Mouse (Mus musculus): Measurements from ENCODE around the gene Zfp672. TPM values are rescaled to one million over a fixed set of nuclear protein-coding genes. Genes with fewer than 3 reads are reported as not detected.
A peak's percentile ranks its signal among the peaks of the same experiment; 100 is the strongest.
"Not testable (repeated sequence)": the region's sequence is repeated elsewhere in the genome, so short reads cannot be mapped to it uniquely, and the experiment has no call there.

The Zfp672 gene
- 42.3 TPM in 2 replicates for polyA plus RNA-seq (2014; fragmentation: Nextera tagmentation; extraction: Ambion mirVana)

DNA sequence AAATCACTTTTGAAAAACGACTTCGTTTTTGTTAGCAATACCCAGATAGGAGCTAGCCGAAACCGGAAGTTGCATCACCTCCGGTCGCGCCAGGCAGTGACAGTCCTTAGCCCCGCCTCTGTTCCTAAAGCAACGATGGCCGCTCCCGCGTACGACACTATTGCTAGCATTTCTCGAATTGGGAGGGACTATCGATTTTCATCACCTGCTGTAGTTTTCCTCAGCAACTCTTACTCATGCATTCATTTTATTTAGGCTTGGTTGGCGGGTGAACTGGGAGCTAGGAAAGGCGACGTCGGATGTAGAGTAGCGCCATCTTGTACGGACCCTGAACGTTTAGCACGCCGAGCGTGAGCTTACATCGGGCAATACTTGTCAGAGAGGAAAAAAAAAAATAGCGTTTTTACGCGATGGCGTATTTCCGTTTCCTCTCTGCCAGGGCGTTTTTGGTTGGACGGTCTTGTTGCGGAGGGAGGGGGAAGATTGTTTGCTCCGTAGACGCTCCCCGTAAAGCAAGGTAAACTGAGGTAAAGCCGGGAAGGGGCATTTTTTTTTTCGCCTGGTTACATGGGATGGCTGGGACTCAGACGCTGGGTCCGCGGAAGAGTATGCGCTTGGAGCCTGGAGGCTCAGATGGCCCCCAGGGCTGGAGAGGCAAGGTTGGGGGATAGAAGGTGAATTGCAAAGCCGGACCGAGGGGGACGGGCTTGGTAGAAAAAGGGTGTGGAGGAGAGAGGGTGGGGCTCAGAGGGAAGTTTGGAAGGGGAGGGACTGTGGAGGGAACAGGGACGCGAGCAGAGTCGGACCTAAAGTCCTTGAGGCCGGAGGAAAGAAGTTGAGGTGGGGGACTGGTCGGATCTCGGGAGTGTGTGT is at the start of gene Zfp672, which contains the start of gene Sh3bp5l:
TSS of gene Zfp672 (minus strand) at position 64 of the 873 bp plus-strand sequence.
TSS of gene Sh3bp5l (plus strand) at position 449 of the 873 bp plus-strand sequence.
- Histone ChIP-seq H3K27ac (replicated peaks; ENCODE audit: low read depth, low read length) (peak within 1 kb of the TSS; percentile 84), H3K9me3 (ENCODE audit: control insufficient read depth, low read length) (0 out of 2 replicates have a peak, but pooled peaks cover 3% of the 10 kb centered on the region), H3K4me1 (ENCODE audit: control insufficient read depth, insufficient read depth, low read length) (peaks cover 16% of the 10 kb centered on the region), H3K27me3 (replicated peaks; ENCODE audit: control insufficient read depth, insufficient read depth, low read length) (no peaks in the 10 kb centered on the region), H3K9ac (ENCODE audit: low read depth, low read length) (peak within 1 kb of the TSS; percentile 89), H3K4me3 (ENCODE audit: low read depth, low read length) (peak within 1 kb of the TSS; percentile 87), H3K4me2 (ENCODE audit: low read depth, low read length) (peak within 1 kb of the TSS; percentile 97), H3K36me3 (ENCODE audit: control insufficient read depth, insufficient read depth, low read length) (peaks cover 26% of the 10 kb centered on the region)
- DNase-seq (ENCODE audit: low spot score) (peak; percentile 98), ATAC-seq (ENCODE audit: low read depth) (peak; percentile 96)
- WGBS, result under 1% methylated on average over 52 of the region's 52 CpGs

DNA sequence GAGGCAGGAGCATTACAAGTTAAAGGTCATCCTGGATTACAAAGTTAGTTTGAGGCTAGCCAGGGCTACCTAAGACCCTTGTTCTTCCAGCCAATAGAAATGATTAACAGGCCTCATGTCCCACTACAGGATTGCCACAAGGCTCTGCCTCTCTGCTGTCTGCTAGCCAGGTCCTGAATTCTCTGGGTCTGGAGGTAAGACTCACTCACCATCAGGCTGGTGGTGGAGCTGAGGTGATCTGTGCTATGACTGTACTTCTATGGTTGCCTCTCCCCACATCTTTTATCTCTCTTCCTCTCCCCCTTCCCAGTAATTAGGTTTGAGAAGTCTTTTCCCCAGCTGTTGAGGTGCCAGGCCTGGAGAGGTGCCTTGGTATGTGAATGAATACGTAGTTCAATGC is 49.4 kb upstream of the Zfp672 start:
- no peaks in the 10 kb centered on the region for H3K27me3 ChIP-seq (replicated peaks; ENCODE audit: control insufficient read depth, insufficient read depth, low read length)
- no peak overlapping the region for H3K9ac ChIP-seq (ENCODE audit: low read depth, low read length)
- DNase-seq (ENCODE audit: low spot score) (no peak), ATAC-seq (ENCODE audit: low read depth) (no peak)
- H3K4me1 ChIP-seq (ENCODE audit: control insufficient read depth, insufficient read depth, low read length), result no peaks in the 10 kb centered on the region
- no peak overlapping the region for H3K4me3 ChIP-seq (ENCODE audit: low read depth, low read length)
- H3K9me3 ChIP-seq (ENCODE audit: control insufficient read depth, low read length), result no peaks in the 10 kb centered on the region
- no peak overlapping the region for H3K4me2 ChIP-seq (ENCODE audit: low read depth, low read length)
- 90% methylated on average over 1 of the region's 1 CpGs for WGBS
- H3K36me3 ChIP-seq (ENCODE audit: control insufficient read depth, insufficient read depth, low read length), result no peaks in the 10 kb centered on the region
- no peak overlapping the region for H3K27ac ChIP-seq (replicated peaks; ENCODE audit: low read depth, low read length)

DNA sequence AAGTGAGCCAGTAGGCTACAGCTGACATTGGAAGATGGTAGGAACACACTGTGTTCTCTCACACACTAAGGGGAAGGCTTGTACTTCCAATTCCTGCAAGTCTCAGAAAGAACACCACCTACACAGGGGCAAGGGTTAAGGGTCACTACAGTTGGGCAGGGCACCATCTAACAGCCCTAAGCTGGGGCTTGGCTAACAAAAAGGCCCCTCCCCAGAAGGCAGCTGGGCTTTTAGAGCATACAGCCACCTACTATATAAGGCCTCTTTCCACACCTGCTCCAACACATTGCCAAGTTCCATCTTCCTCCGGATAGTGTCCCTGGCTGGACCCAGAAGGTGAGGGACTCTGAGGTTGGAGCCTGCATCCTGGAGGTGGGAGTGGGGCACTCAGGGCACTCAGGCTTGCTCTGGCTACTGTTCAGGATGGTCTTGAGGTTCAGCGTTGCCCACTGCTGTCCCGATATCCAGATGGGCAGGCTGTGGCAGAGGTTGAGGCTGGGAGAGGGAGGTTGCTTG is 48.7 kb upstream of the Zfp672 start, which contains the start of gene Lypd8:
TSS of gene Lypd8 (plus strand) at position 281 of the 516 bp plus-strand sequence.
- Histone ChIP-seq H3K4me2 (ENCODE audit: low read depth, low read length) (no peak within 1 kb of the TSS), H3K9ac (ENCODE audit: low read depth, low read length) (no peak within 1 kb of the TSS), H3K9me3 (ENCODE audit: control insufficient read depth, low read length) (no peaks in the 10 kb centered on the region), H3K36me3 (ENCODE audit: control insufficient read depth, insufficient read depth, low read length) (no peaks in the 10 kb centered on the region), H3K4me1 (ENCODE audit: control insufficient read depth, insufficient read depth, low read length) (no peaks in the 10 kb centered on the region), H3K27ac (replicated peaks; ENCODE audit: low read depth, low read length) (no peak within 1 kb of the TSS), H3K4me3 (ENCODE audit: low read depth, low read length) (no peak within 1 kb of the TSS), H3K27me3 (replicated peaks; ENCODE audit: control insufficient read depth, insufficient read depth, low read length) (no peaks in the 10 kb centered on the region)
- 81% methylated on average over 3 of the region's 3 CpGs for WGBS
- DNase-seq (ENCODE audit: low spot score) (no peak), ATAC-seq (ENCODE audit: low read depth) (no peak)

DNA sequence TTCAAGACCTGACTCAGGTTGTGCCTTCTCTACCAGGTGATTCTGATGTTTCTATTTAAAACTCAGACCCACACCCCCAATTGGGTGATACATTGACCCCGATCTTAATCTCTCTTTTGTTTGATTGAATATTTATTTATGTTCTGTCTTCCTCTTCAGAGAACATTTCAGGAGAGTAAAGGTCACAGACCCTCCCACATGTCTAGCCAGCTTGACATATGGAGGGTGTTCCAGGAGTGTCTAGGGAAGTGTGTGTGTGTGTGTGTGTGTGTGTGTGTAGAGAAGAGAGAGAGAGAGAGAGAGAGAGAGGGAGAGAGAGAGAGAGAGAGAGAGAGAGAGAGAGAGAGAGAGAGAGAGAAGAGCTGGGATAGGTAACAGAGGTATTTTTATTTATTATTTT is 47.5 kb upstream of the Zfp672 start:
- ATAC-seq (ENCODE audit: low read depth), result no peak
- no peak for DNase-seq (ENCODE audit: low spot score)
- Histone ChIP-seq H3K9me3 (ENCODE audit: control insufficient read depth, low read length) (no peaks in the 10 kb centered on the region), H3K4me3 (ENCODE audit: low read depth, low read length) (no peak overlapping the region), H3K4me2 (ENCODE audit: low read depth, low read length) (no peak overlapping the region), H3K36me3 (ENCODE audit: control insufficient read depth, insufficient read depth, low read length) (no peaks in the 10 kb centered on the region), H3K4me1 (ENCODE audit: control insufficient read depth, insufficient read depth, low read length) (no peaks in the 10 kb centered on the region), H3K27ac (replicated peaks; ENCODE audit: low read depth, low read length) (no peak overlapping the region), H3K9ac (ENCODE audit: low read depth, low read length) (no peak overlapping the region), H3K27me3 (replicated peaks; ENCODE audit: control insufficient read depth, insufficient read depth, low read length) (no peaks in the 10 kb centered on the region)
- 70% methylated on average over 1 of the region's 1 CpGs for WGBS

DNA sequence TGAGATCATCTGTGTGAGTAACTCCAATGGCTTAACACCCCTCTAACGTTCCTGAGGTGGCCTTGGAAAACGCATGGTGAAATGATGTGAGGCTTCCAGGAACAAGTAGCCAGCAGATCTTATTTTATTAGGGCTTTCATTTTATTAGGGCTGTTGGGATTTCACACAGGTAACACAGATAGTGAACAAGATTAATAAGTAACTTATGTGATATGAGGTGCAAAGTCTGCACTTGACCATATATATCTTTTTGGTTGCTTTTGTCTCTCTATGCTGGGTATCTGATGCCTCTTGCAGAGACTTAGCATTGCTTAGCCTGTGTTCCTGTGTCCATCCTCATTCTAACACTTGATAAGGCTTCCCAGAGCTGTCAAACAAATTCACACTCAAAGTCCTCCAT is 47.1 kb upstream of the Zfp672 start:
- H3K4me3 ChIP-seq (ENCODE audit: low read depth, low read length), result no peak overlapping the region
- H3K4me2 ChIP-seq (ENCODE audit: low read depth, low read length), result no peak overlapping the region
- H3K9ac ChIP-seq (ENCODE audit: low read depth, low read length), result no peak overlapping the region
- ATAC-seq (ENCODE audit: low read depth) (no peak), DNase-seq (ENCODE audit: low spot score) (no peak)
- H3K9me3 ChIP-seq (ENCODE audit: control insufficient read depth, low read length), result no peaks in the 10 kb centered on the region
- no peaks in the 10 kb centered on the region for H3K27me3 ChIP-seq (replicated peaks; ENCODE audit: control insufficient read depth, insufficient read depth, low read length)
- no peak overlapping the region for H3K27ac ChIP-seq (replicated peaks; ENCODE audit: low read depth, low read length)
- no peaks in the 10 kb centered on the region for H3K4me1 ChIP-seq (ENCODE audit: control insufficient read depth, insufficient read depth, low read length)
- 83% methylated on average over 2 of the region's 2 CpGs for WGBS
- H3K36me3 ChIP-seq (ENCODE audit: control insufficient read depth, insufficient read depth, low read length), result no peaks in the 10 kb centered on the region

DNA sequence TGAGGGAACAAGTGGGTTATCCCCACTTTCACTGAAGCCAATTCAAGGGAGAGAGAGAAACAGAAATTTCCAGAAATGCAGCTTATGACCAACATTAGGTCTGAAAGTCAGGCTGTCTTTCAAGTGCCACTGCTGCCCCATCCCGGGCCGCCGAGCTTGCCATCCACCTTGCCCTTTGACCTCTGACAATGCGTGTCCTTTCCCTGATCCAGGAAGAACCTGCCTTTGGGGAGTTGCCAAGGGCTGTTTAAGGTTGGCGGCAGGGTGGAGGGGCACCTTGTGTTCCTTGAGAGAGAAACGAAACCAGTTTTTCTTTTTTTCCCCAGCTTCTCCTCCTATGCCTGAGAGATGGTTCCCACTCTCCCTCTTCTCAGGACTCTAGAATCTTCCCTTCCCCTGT is 36.1 kb upstream of the Zfp672 start:
- not testable (repeated sequence) for ATAC-seq (ENCODE audit: low read depth)

DNA sequence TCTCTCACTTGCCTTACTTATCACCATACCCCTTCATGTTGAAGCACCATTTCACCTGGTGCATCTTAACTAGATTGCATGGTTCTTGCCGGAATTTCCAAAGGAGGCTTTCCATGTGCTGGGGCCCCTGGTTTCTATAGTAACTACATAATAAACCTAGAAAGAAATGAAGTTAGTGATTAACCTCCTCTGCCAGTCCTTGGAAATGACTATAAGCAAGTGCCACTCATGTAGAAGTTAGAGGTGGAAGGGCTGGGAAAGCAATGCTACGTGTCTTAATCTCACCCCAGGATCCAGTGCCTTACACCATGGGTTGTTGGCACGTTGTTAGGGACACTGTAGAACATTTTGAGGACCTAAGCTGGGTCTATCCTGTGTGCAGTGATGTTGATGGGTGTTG is 34.3 kb upstream of the Zfp672 start:
- DNase-seq (ENCODE audit: low spot score) (no peak), ATAC-seq (ENCODE audit: low read depth) (no peak)
- WGBS, result 64% methylated on average over 3 of the region's 3 CpGs
- no peaks in the 10 kb centered on the region for H3K9me3 ChIP-seq (ENCODE audit: control insufficient read depth, low read length)
- no peaks in the 10 kb centered on the region for H3K27me3 ChIP-seq (replicated peaks; ENCODE audit: control insufficient read depth, insufficient read depth, low read length)
- H3K36me3 ChIP-seq (ENCODE audit: control insufficient read depth, insufficient read depth, low read length), result no peaks in the 10 kb centered on the region
- no peak overlapping the region for H3K27ac ChIP-seq (replicated peaks; ENCODE audit: low read depth, low read length)
- H3K9ac ChIP-seq (ENCODE audit: low read depth, low read length), result no peak overlapping the region
- no peak overlapping the region for H3K4me2 ChIP-seq (ENCODE audit: low read depth, low read length)
- no peak overlapping the region for H3K4me3 ChIP-seq (ENCODE audit: low read depth, low read length)
- no peaks in the 10 kb centered on the region for H3K4me1 ChIP-seq (ENCODE audit: control insufficient read depth, insufficient read depth, low read length)

More for the DNA sequence above, 36.1 kb upstream of the Zfp672 start:
- not testable (repeated sequence) for H3K27me3 ChIP-seq (replicated peaks; ENCODE audit: control insufficient read depth, insufficient read depth, low read length); H3K36me3 ChIP-seq (ENCODE audit: control insufficient read depth, insufficient read depth, low read length); H3K4me2 ChIP-seq (ENCODE audit: low read depth, low read length); H3K4me1 ChIP-seq (ENCODE audit: control insufficient read depth, insufficient read depth, low read length); H3K9ac ChIP-seq (ENCODE audit: low read depth, low read length); DNase-seq (ENCODE audit: low spot score); H3K4me3 ChIP-seq (ENCODE audit: low read depth, low read length); H3K9me3 ChIP-seq (ENCODE audit: control insufficient read depth, low read length); H3K27ac ChIP-seq (replicated peaks; ENCODE audit: low read depth, low read length)
- WGBS, result no CpG with 5 or more reads among the region's 6 CpGs

DNA sequence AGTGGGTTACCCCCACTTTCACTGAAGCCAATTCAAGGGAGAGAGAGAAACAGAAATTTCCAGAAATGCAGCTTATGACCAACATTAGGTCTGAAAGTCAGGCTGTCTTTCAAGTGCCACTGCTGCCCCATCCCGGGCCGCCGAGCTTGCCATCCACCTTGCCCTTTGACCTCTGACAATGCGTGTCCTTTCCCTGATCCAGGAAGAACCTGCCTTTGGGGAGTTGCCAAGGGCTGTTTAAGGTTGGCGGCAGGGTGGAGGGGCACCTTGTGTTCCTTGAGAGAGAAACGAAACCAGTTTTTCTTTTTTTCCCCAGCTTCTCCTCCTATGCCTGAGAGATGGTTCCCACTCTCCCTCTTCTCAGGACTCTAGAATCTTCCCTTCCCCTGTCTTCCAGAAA is 32.4 kb upstream of the Zfp672 start:
- H3K9me3 ChIP-seq (ENCODE audit: control insufficient read depth, low read length), result not testable (repeated sequence)
- no CpG with 5 or more reads among the region's 6 CpGs for WGBS

More for the DNA sequence above, 32.4 kb upstream of the Zfp672 start:
- not testable (repeated sequence) for DNase-seq (ENCODE audit: low spot score); ATAC-seq (ENCODE audit: low read depth); H3K27me3 ChIP-seq (replicated peaks; ENCODE audit: control insufficient read depth, insufficient read depth, low read length); H3K4me1 ChIP-seq (ENCODE audit: control insufficient read depth, insufficient read depth, low read length); H3K4me3 ChIP-seq (ENCODE audit: low read depth, low read length); H3K9ac ChIP-seq (ENCODE audit: low read depth, low read length); H3K4me2 ChIP-seq (ENCODE audit: low read depth, low read length); H3K27ac ChIP-seq (replicated peaks; ENCODE audit: low read depth, low read length); H3K36me3 ChIP-seq (ENCODE audit: control insufficient read depth, insufficient read depth, low read length)

All from embryonic facial prominence, embryonic 14.5 days (tissue).